Mouse (Mus musculus) kidney, embryonic 16.5 days (tissue): ENCODE results near the gene Slc9a3r1. TPM values are rescaled to one million over a fixed set of nuclear protein-coding genes. Genes with fewer than 3 reads are reported as not detected.

Source experiments
- ATAC-seq: fragments of 200-750 bp; cut with Nextera tagmentation; 2 replicates; pipeline ENCODE4 v1.8.0; 2017; ENCODE audit warnings: moderate TSS enrichment; ENCODE audit not compliant: low FRiP score, low TSS enrichment
- H3K27ac ChIP-seq: fragments of 300-500 bp; sonication (generic); 2 replicates; pipeline ENCODE4 v1.5.1; 2014; ENCODE audit warnings: low read length
- H3K27me3 ChIP-seq: fragments of 300-500 bp; sonication (generic); 2 replicates; pipeline ENCODE4 v1.6.1; 2014; ENCODE audit warnings: low read length, control low read depth, mixed read lengths; ENCODE audit not compliant: insufficient read depth
- H3K36me3 ChIP-seq: fragments of 300-500 bp; sonication (generic); 2 replicates; pipeline ENCODE4 v1.6.1; 2014; ENCODE audit warnings: low read length, control low read depth, mixed read lengths; ENCODE audit not compliant: insufficient read depth
- H3K4me1 ChIP-seq: fragments of 300-500 bp; sonication (generic); 2 replicates; pipeline ENCODE4 v1.6.1; 2014; ENCODE audit warnings: low read length, control low read depth, mixed read lengths; ENCODE audit not compliant: insufficient read depth
- H3K4me2 ChIP-seq: fragments of 300-500 bp; sonication (generic); replicated peaks from 2 replicates; pipeline ENCODE4 v1.6.1; 2014; ENCODE audit warnings: low read depth, low read length
- H3K4me3 ChIP-seq: fragments of 300-500 bp; sonication (generic); 2 replicates; pipeline ENCODE4 v1.5.1; 2014; ENCODE audit warnings: mild to moderate bottlenecking, low read length
- H3K9ac ChIP-seq: fragments of 300-500 bp; sonication (generic); replicated peaks from 2 replicates; pipeline ENCODE4 v1.6.1; 2014; ENCODE audit warnings: low read length
- H3K9me3 ChIP-seq: fragments of 300-500 bp; sonication (generic); 2 replicates; pipeline ENCODE4 v1.6.1; 2016; ENCODE audit warnings: low read length, control low read depth
- WGBS: fragments of 180-500 bp; shearing (Covaris S2); extraction: QIAGEN DNeasy Blood & Tissue Kit; methylation state at CpG from one replicate; pipeline ENCODE4 v1.1.7; 2014; 5-methylcytosine and 5-hydroxymethylcytosine counted together
- polyA plus RNA-seq: library from polyadenylated mRNA; unstranded; fragments of >200 nt; fragmentation: Nextera tagmentation; extraction: Ambion mirVana; gene quantifications from 2 replicates; pipeline ENCODE4 v1.2.1, GENCODE M21; 2015

Slc9a3r1 gene
- polyA plus RNA-seq, 1 experiment from 2014 or later: 170 TPM

- WGBS: 82% methylated on average over 10 of the region's 10 CpGs
- Histone ChIP-seq H3K4me2 (no peak overlapping the region), H3K27ac (no peak overlapping the region), H3K9me3 (no peaks in the 10 kb centered on the region), H3K36me3 (no peaks in the 10 kb centered on the region), H3K4me1 (peaks cover 33% of the 10 kb centered on the region; the same call in 1 of the 2 replicates), H3K9ac (no peak overlapping the region), H3K4me3 (no peak overlapping the region), H3K27me3 (peaks cover 17% of the 10 kb centered on the region; the same call in 1 of the 2 replicates)
- no peak for ATAC-seq
Observed at GRCm38 (mm10) chr11:115219685-115220084, 56.5 kb downstream of the Slc9a3r1 start.

- no peaks in the 10 kb centered on the region for H3K9me3 ChIP-seq
- no peak overlapping the region for H3K4me3 ChIP-seq
- 37% methylated on average over 12 of the region's 12 CpGs for WGBS
- no peak overlapping the region for H3K4me2 ChIP-seq
- peaks cover 34% of the 10 kb centered on the region; the same call in 1 of the 2 replicates for H3K4me1 ChIP-seq
- ATAC-seq: no peak
- peaks cover 28% of the 10 kb centered on the region for H3K27me3 ChIP-seq
- no peak overlapping the region for H3K27ac ChIP-seq
- no peak overlapping the region for H3K9ac ChIP-seq
- H3K36me3 ChIP-seq: no peaks in the 10 kb centered on the region
Observed at GRCm38 (mm10) chr11:115222077-115222476, 58.9 kb downstream of the Slc9a3r1 start.

GRCm38 (mm10) chr11:115222570-115222969 lies 59.4 kb downstream of the Slc9a3r1 start:
- no peak overlapping the region for H3K27ac ChIP-seq
- 20% methylated on average over 5 of the region's 5 CpGs for WGBS
- no peak overlapping the region for H3K9ac ChIP-seq
- peaks cover 31% of the 10 kb centered on the region; the same call in 1 of the 2 replicates for H3K4me1 ChIP-seq
- H3K27me3 ChIP-seq: peaks cover 28% of the 10 kb centered on the region
- ATAC-seq: no peak
- H3K4me3 ChIP-seq: no peak overlapping the region
- no peak overlapping the region for H3K4me2 ChIP-seq
- H3K36me3 ChIP-seq: no peaks in the 10 kb centered on the region
- no peaks in the 10 kb centered on the region for H3K9me3 ChIP-seq

- Histone ChIP-seq H3K4me1 (peaks cover 31% of the 10 kb centered on the region; the same call in 1 of the 2 replicates), H3K9me3 (no peaks in the 10 kb centered on the region)
Observed at GRCm38 (mm10) chr11:115223451-115223850, 60.3 kb downstream of the Slc9a3r1 start.

GRCm38 (mm10) chr11:115223877-115224276 lies 60.7 kb downstream of the Slc9a3r1 start:
- H3K4me1 ChIP-seq: peaks cover 26% of the 10 kb centered on the region; the same call in 1 of the 2 replicates
- H3K27ac ChIP-seq: no peak overlapping the region
- no peak for ATAC-seq
- H3K36me3 ChIP-seq: no peaks in the 10 kb centered on the region
- no peak overlapping the region for H3K4me2 ChIP-seq
- no peaks in the 10 kb centered on the region for H3K9me3 ChIP-seq
- H3K27me3 ChIP-seq: peaks cover 28% of the 10 kb centered on the region
- WGBS: 76% methylated on average over 6 of the region's 6 CpGs
- no peak overlapping the region for H3K4me3 ChIP-seq
- H3K9ac ChIP-seq: no peak overlapping the region

More at GRCm38 (mm10) chr11:115223451-115223850, 60.3 kb downstream of the Slc9a3r1 start:
- no peak overlapping the region for H3K4me2 ChIP-seq
- WGBS: 74% methylated on average over 11 of the region's 11 CpGs
- no peaks in the 10 kb centered on the region for H3K36me3 ChIP-seq
- H3K27me3 ChIP-seq: peaks cover 28% of the 10 kb centered on the region
- no peak overlapping the region for H3K27ac ChIP-seq
- H3K9ac ChIP-seq: no peak overlapping the region
- no peak for ATAC-seq
- H3K4me3 ChIP-seq: no peak overlapping the region

- peaks cover 25% of the 10 kb centered on the region for H3K27me3 ChIP-seq
- 45% methylated on average over 8 of the region's 8 CpGs for WGBS
Observed at GRCm38 (mm10) chr11:115224889-115225288, 61.7 kb downstream of the Slc9a3r1 start.

GRCm38 (mm10) chr11:115225301-115225700 lies 62.2 kb downstream of the Slc9a3r1 start:
- no peak overlapping the region for H3K4me2 ChIP-seq
- ATAC-seq: no peak
- peaks cover 20% of the 10 kb centered on the region; the same call in 1 of the 2 replicates for H3K4me1 ChIP-seq
- H3K9me3 ChIP-seq: no peaks in the 10 kb centered on the region
- H3K4me3 ChIP-seq: no peak overlapping the region
- no peaks in the 10 kb centered on the region for H3K36me3 ChIP-seq
- H3K27me3 ChIP-seq: peaks cover 26% of the 10 kb centered on the region
- WGBS: 49% methylated on average over 6 of the region's 6 CpGs
- no peak overlapping the region for H3K27ac ChIP-seq
- H3K9ac ChIP-seq: no peak overlapping the region

More at GRCm38 (mm10) chr11:115224889-115225288, 61.7 kb downstream of the Slc9a3r1 start:
- no peak overlapping the region for H3K4me2 ChIP-seq
- no peak overlapping the region for H3K4me3 ChIP-seq
- H3K27ac ChIP-seq: no peak overlapping the region
- H3K4me1 ChIP-seq: peaks cover 20% of the 10 kb centered on the region; the same call in 1 of the 2 replicates
- H3K9me3 ChIP-seq: no peaks in the 10 kb centered on the region
- H3K9ac ChIP-seq: no peak overlapping the region
- no peak for ATAC-seq
- H3K36me3 ChIP-seq: no peaks in the 10 kb centered on the region

- Histone ChIP-seq H3K27me3 (peaks cover 27% of the 10 kb centered on the region), H3K27ac (no peak overlapping the region), H3K9me3 (no peaks in the 10 kb centered on the region), H3K9ac (no peak overlapping the region), H3K4me2 (no peak overlapping the region), H3K36me3 (no peaks in the 10 kb centered on the region), H3K4me3 (no peak overlapping the region), H3K4me1 (peaks cover 24% of the 10 kb centered on the region)
- 61% methylated on average over 14 of the region's 14 CpGs for WGBS
- no peak for ATAC-seq
Observed at GRCm38 (mm10) chr11:115226811-115227491, 63.8 kb downstream of the Slc9a3r1 start.

GRCm38 (mm10) chr11:115227640-115228039 lies 64.5 kb downstream of the Slc9a3r1 start:
- WGBS: 38% methylated on average over 12 of the region's 12 CpGs

GRCm38 (mm10) chr11:115228430-115228829 lies 65.3 kb downstream of the Slc9a3r1 start:
- no peak overlapping the region for H3K4me2 ChIP-seq
- 42% methylated on average over 7 of the region's 7 CpGs for WGBS
- H3K27ac ChIP-seq: no peak overlapping the region
- peaks cover 15% of the 10 kb centered on the region for H3K4me1 ChIP-seq
- no peak overlapping the region for H3K4me3 ChIP-seq
- no peak for ATAC-seq
- H3K9ac ChIP-seq: no peak overlapping the region
- H3K9me3 ChIP-seq: no peaks in the 10 kb centered on the region
- H3K36me3 ChIP-seq: no peaks in the 10 kb centered on the region
- peaks cover 37% of the 10 kb centered on the region for H3K27me3 ChIP-seq

More at GRCm38 (mm10) chr11:115227640-115228039, 64.5 kb downstream of the Slc9a3r1 start:
- Histone ChIP-seq H3K4me1 (peaks cover 18% of the 10 kb centered on the region), H3K9ac (no peak overlapping the region), H3K4me3 (no peak overlapping the region), H3K36me3 (no peaks in the 10 kb centered on the region), H3K4me2 (no peak overlapping the region), H3K27me3 (peaks cover 34% of the 10 kb centered on the region), H3K9me3 (no peaks in the 10 kb centered on the region), H3K27ac (no peak overlapping the region)
- ATAC-seq: no peak
